Mouse (Mus musculus) intestine, embryonic 14.5 days (tissue): ENCODE results near the gene Bcar3. TPM values are rescaled to one million over a fixed set of nuclear protein-coding genes. Genes with fewer than 3 reads are reported as not detected.

Source experiments
- ATAC-seq: fragments of 200-750 bp; cut with Nextera tagmentation; replicated peaks from 2 replicates; pipeline ENCODE4 v1.8.0; 2017; ENCODE audit warnings: low read depth, moderate number of reproducible peaks, moderate TSS enrichment, moderate library complexity; ENCODE audit not compliant: low FRiP score, low TSS enrichment
- DNase-seq: peaks from one replicate; pipeline ENCODE4 v3.0.0-alpha.2; 2018; ENCODE audit warnings: low spot score
- H3K27ac ChIP-seq: fragments of 300-500 bp; sonication (generic); 2 replicates; pipeline ENCODE4 v1.5.1; 2014; ENCODE audit warnings: low read depth, mild to moderate bottlenecking, control low read depth
- H3K27me3 ChIP-seq: fragments of 300-500 bp; sonication (generic); replicated peaks from 2 replicates; pipeline ENCODE4 v1.6.1; 2014; ENCODE audit warnings: low read length, control low read depth; ENCODE audit not compliant: control insufficient read depth, insufficient read depth
- H3K36me3 ChIP-seq: fragments of 300-500 bp; sonication (generic); 2 replicates; pipeline ENCODE4 v1.6.1; 2014; ENCODE audit warnings: low read length, control low read depth; ENCODE audit not compliant: control insufficient read depth, insufficient read depth
- H3K4me1 ChIP-seq: fragments of 300-500 bp; sonication (generic); replicated peaks from 2 replicates; pipeline ENCODE4 v1.6.1; 2014; ENCODE audit warnings: low read length, control low read depth, mixed read lengths; ENCODE audit not compliant: control insufficient read depth, insufficient read depth
- H3K4me2 ChIP-seq: fragments of 300-500 bp; sonication (generic); 2 replicates; pipeline ENCODE4 v1.6.1; 2014; ENCODE audit warnings: low read length
- H3K4me3 ChIP-seq: fragments of 300-500 bp; sonication (generic); 2 replicates; pipeline ENCODE4 v1.5.1; 2014; ENCODE audit warnings: low read depth, low read length, control low read depth, mixed read lengths
- H3K9ac ChIP-seq: fragments of 300-500 bp; sonication (generic); 2 replicates; pipeline ENCODE4 v1.6.1; 2014; ENCODE audit warnings: mild to moderate bottlenecking, low read length
- H3K9me3 ChIP-seq: fragments of 300-500 bp; sonication (generic); 2 replicates; pipeline ENCODE4 v1.6.1; 2016; ENCODE audit warnings: low read length, control low read depth; ENCODE audit not compliant: control insufficient read depth
- WGBS: fragments of 180-500 bp; shearing (Covaris S2); extraction: QIAGEN DNeasy Blood & Tissue Kit; methylation state at CpG from one replicate; pipeline ENCODE4 v1.1.7; 2014; 5-methylcytosine and 5-hydroxymethylcytosine counted together
- polyA plus RNA-seq: library from polyadenylated mRNA; unstranded; fragments of >200 nt; fragmentation: Nextera tagmentation; extraction: Ambion mirVana; gene quantifications from 2 replicates; pipeline ENCODE4 v1.2.1, GENCODE M21; 2014

Gene Bcar3
- polyA plus RNA-seq, 1 experiment from 2014 or later: 24.0 TPM

DNA sequence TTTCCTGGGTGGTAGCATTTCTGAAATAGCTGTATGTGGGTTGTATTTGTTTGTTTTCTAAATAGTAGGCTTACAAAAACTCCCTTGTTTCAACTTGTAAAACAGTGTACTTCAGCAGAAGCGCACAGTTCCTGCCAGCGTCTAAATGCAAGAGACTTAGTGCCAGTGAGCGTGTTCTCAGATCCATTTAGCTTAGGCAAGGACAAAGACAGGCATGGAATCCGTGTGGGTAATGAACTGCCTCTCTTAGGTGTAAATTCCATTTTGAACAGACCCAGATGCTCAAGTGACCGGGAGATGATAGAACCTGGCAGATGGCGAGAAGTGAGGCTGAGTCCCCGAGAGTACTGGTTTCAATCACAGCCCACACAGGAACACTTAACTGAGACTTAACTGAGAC is 65.5 kb downstream of the Bcar3 start:
- Histone ChIP-seq H3K9ac (no peak overlapping the region), H3K36me3 (no peaks in the 10 kb centered on the region), H3K4me3 (no peak overlapping the region), H3K9me3 (no peaks in the 10 kb centered on the region), H3K27me3 (no peaks in the 10 kb centered on the region), H3K4me2 (no peak overlapping the region), H3K4me1 (peaks cover 5% of the 10 kb centered on the region), H3K27ac (no peak overlapping the region)
- WGBS: 69% methylated on average over 7 of the region's 7 CpGs
- ATAC-seq (no peak), DNase-seq (no peak)

DNA sequence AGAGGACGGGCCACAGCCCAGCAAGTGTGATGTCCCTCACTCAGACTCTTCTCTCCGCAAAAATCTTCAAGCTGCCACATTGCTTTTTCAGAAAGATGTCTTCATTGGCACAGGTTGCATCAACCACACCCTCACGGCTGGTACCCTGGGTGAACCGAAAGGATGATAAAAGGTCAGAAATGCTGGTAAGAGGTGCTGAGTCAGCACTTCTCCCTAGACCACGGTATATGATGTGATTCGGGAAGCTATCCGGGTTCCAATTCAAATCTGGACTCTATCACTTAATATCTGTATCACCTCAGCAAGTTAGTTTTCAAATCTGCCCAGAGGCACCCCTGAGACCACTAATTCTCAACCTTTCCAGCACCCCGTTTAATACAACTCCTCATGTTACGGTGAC is 66.0 kb downstream of the Bcar3 start:
- H3K9ac ChIP-seq: no peak overlapping the region
- peaks cover 10% of the 10 kb centered on the region for H3K4me1 ChIP-seq
- H3K4me2 ChIP-seq: no peak overlapping the region
- 90% methylated on average over 9 of the region's 9 CpGs for WGBS
- H3K27me3 ChIP-seq: no peaks in the 10 kb centered on the region
- no peak overlapping the region for H3K27ac ChIP-seq
- H3K36me3 ChIP-seq: no peaks in the 10 kb centered on the region
- DNase-seq: no peak
- H3K4me3 ChIP-seq: no peak overlapping the region
- H3K9me3 ChIP-seq: no peaks in the 10 kb centered on the region
- ATAC-seq: no peak

DNA sequence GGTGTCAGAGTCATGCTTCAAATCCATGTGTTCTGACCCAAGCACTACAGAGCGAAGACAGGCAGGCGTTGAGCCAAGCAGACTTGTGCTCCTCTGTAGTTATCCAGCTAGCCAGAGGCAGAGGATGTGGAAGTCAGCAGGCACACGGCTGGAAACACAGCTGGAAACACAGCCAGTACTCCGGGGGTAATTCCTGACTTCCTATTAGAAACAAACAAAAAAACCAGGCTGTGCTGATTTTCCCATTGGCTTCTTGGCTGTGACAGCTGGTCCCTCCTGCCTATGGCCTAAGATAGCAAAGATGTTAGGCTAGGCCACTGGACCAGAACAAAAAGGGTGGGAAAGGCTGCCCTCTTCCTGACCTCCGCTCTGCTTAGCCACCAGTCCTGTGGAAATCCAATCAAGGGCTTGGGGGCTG is 66.8 kb downstream of the Bcar3 start:
- Histone ChIP-seq H3K36me3 (no peaks in the 10 kb centered on the region), H3K4me1 (peaks cover 18% of the 10 kb centered on the region), H3K4me2 (no peak overlapping the region), H3K4me3 (no peak overlapping the region), H3K27me3 (no peaks in the 10 kb centered on the region), H3K9me3 (no peaks in the 10 kb centered on the region), H3K27ac (peak overlapping the region; percentile 28; the same call in 1 of the 2 replicates), H3K9ac (no peak overlapping the region)
- ATAC-seq: no peak
- WGBS: 35% methylated on average over 5 of the region's 5 CpGs
- DNase-seq: no peak

DNA sequence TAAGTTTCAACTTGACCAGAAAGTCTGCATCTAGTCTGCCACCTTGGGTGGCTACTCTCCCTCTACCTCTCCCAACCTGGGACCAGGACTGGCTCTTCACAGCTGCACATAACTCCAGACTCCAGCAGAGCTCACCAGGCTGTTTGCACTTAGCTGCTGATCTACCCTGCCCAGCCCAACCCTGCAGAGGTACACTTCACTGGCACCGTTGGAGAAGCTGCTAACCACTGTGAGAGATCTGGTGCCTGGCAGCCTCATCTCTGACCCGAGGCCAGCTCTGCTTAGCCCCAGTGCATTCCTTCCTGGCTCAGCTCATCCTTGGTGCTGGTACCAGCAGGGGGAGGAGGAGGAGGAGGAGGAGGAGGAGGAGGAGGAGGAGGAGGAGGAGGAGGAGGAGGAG is 68.8 kb downstream of the Bcar3 start:
- peaks cover 18% of the 10 kb centered on the region for H3K4me1 ChIP-seq
- H3K4me3 ChIP-seq: no peak overlapping the region
- ATAC-seq: no peak
- H3K36me3 ChIP-seq: no peaks in the 10 kb centered on the region
- no peak overlapping the region for H3K27ac ChIP-seq
- no peaks in the 10 kb centered on the region for H3K9me3 ChIP-seq
- no peak overlapping the region for H3K4me2 ChIP-seq
- 25% methylated on average over 2 of the region's 2 CpGs for WGBS
- DNase-seq: no peak
- no peaks in the 10 kb centered on the region for H3K27me3 ChIP-seq
- H3K9ac ChIP-seq: no peak overlapping the region

DNA sequence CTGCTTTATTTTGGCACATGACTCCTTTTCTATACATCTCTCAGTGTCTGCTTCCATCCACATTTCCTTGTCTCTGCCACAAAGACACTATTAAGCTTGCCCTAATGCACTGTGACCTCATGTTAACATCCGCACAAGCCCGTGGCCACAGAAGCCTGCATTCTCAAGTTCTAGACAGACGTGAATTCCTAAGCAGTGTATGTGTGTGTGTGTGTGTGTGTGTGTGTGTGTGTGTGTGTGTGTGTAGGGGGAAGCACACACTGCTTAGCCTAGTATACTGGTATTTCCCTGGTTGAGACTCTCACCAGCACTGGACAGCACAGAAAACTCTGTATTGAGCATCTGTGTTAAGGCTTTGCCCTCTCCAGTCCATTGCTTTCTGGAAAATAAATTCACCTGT is 70.6 kb downstream of the Bcar3 start:
- Histone ChIP-seq H3K4me2 (no peak overlapping the region), H3K27ac (peak overlapping the region; percentile 76), H3K36me3 (no peaks in the 10 kb centered on the region), H3K9me3 (no peaks in the 10 kb centered on the region), H3K4me3 (no peak overlapping the region), H3K9ac (no peak overlapping the region), H3K27me3 (no peaks in the 10 kb centered on the region), H3K4me1 (peaks cover 18% of the 10 kb centered on the region)
- DNase-seq (no peak), ATAC-seq (no peak)
- WGBS: 37% methylated on average over 3 of the region's 3 CpGs

DNA sequence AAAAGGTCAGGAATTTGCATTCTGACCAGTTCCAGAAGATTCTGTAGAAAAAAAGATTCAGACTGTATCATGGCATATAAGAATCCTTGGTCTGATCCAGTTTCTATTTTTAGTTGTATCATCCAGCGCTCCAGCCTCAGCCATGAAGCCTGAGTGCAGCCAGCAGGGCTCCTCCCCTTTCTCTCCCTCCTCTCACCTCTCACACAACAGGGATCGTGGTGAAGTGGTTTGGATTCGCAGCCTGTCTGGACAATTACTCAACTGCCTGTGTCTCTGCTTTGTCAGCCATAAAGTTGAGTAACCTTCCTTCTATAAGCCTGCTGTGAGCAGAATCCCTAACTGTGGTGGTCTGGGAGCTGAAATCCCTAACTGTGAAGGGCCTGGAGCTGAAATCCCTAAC is 71.4 kb downstream of the Bcar3 start:
- H3K9me3 ChIP-seq: no peaks in the 10 kb centered on the region
- H3K4me3 ChIP-seq: no peak overlapping the region
- H3K27ac ChIP-seq: peak overlapping the region; percentile 76
- ATAC-seq: peak; percentile 82
- H3K9ac ChIP-seq: no peak overlapping the region
- no peak overlapping the region for H3K4me2 ChIP-seq
- H3K36me3 ChIP-seq: no peaks in the 10 kb centered on the region
- peaks cover 18% of the 10 kb centered on the region for H3K4me1 ChIP-seq
- peak; percentile 66 for DNase-seq
- 8% methylated on average over 3 of the region's 3 CpGs for WGBS
- H3K27me3 ChIP-seq: no peaks in the 10 kb centered on the region

DNA sequence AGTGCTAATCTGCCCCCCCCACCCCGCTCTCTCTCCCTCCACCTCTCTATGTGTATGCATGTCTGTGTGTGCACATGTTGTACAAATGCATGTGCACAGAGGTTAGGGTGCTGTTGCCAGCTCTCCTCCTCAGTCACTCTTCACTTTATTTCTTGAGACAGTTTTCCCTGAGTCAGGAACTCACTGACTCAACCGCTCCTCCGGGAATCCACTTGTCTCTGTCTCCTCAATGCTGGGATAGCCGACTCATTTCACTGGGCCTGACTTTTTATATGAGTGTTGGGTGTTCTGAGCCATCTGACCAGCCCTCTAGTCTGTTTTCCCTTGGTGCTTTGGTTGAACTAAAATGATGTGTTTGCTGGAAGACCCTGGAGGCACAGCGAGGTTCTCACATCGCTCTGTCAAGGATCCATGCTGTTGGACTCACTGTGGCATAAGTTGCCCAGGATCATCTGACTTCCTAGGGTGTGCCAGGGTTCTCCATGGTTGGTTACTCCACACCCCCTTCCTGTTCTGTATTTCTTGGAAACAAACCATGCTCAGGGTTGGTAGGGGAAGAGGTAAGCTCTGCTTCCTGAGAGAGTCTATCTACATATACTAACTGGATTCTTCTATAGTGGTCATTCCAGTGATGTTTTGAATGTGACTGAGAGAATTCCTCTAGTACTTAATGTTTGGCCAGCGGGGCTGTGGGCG is 77.9 kb downstream of the Bcar3 start:
- Histone ChIP-seq H3K36me3 (no peaks in the 10 kb centered on the region), H3K9ac (no peak overlapping the region), H3K4me3 (no peak overlapping the region), H3K27me3 (no peaks in the 10 kb centered on the region), H3K27ac (no peak overlapping the region), H3K9me3 (no peaks in the 10 kb centered on the region), H3K4me2 (no peak overlapping the region), H3K4me1 (peaks cover 2% of the 10 kb centered on the region; the same call in 1 of the 2 replicates)
- WGBS: 84% methylated on average over 8 of the region's 8 CpGs
- DNase-seq: no peak
- ATAC-seq: no peak

DNA sequence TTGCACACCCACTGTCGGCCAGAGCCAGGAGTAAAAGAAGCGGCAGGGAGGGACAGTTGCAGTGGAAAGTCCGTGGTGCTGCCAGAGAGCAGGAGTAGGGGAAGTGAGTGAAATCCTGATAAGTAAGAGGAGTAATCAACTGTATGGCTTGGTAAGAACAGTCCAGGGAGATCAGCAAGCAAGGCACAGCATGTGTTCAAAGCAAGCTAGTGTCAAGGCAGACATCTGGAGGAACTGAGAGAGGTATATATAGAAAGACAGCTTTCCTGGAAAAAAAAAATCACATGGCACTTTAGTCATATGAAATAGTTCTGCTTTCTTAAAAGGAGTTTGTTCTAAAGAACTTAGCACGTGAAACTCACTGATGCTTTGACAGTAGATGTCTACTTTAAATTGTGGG is 78.7 kb downstream of the Bcar3 start:
- no peak overlapping the region for H3K9ac ChIP-seq
- WGBS: 69% methylated on average over 4 of the region's 4 CpGs
- no peak for ATAC-seq

DNA sequence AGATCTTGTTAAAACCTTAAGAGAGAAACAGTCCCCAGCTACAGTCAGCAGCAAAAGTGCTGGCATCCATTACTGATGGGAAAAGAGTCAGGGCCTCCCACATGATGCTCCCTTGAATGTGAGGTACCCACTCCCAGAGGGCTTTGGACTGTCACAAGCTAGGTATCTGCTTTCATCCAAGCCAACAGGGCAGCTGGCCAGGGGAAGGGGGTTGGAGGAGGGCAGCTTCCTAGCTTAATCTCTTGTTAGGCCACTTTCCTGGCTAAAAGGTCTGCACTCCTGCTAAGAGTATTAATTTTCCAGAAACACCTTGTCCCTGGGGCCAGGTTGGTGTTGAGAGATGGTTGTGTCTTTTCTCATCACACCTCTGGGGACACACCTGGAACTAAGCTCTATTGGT is 82.1 kb downstream of the Bcar3 start:
- Histone ChIP-seq H3K36me3 (no peaks in the 10 kb centered on the region), H3K4me2 (no peak overlapping the region), H3K4me3 (no peak overlapping the region), H3K27ac (no peak overlapping the region), H3K4me1 (peaks cover 2% of the 10 kb centered on the region; the same call in 1 of the 2 replicates), H3K27me3 (no peaks in the 10 kb centered on the region), H3K9ac (no peak overlapping the region), H3K9me3 (no peaks in the 10 kb centered on the region)
- ATAC-seq: no peak
- DNase-seq: no peak

More for the DNA sequence above, 78.7 kb downstream of the Bcar3 start:
- H3K27me3 ChIP-seq: no peaks in the 10 kb centered on the region
- DNase-seq: no peak
- no peak overlapping the region for H3K4me3 ChIP-seq
- no peaks in the 10 kb centered on the region for H3K9me3 ChIP-seq
- H3K4me2 ChIP-seq: no peak overlapping the region
- H3K27ac ChIP-seq: no peak overlapping the region
- peaks cover 2% of the 10 kb centered on the region; the same call in 1 of the 2 replicates for H3K4me1 ChIP-seq
- no peaks in the 10 kb centered on the region for H3K36me3 ChIP-seq
